Mouse (Mus musculus) lung, postnatal 10 days (tissue): ENCODE data around the gene Plcd1.

Experiments used
- DNase-seq: peaks from one replicate; pipeline ENCODE4 v3.0.0; 2021

Plcd1 gene

GRCm38 (mm10) chr9:119090462-119090861, 2.8 kb downstream of the Plcd1 start:
- no peak for DNase-seq

GRCm38 (mm10) chr9:119089437-119089836, 3.9 kb downstream of the Plcd1 start:
- DNase-seq: no peak

DNA sequence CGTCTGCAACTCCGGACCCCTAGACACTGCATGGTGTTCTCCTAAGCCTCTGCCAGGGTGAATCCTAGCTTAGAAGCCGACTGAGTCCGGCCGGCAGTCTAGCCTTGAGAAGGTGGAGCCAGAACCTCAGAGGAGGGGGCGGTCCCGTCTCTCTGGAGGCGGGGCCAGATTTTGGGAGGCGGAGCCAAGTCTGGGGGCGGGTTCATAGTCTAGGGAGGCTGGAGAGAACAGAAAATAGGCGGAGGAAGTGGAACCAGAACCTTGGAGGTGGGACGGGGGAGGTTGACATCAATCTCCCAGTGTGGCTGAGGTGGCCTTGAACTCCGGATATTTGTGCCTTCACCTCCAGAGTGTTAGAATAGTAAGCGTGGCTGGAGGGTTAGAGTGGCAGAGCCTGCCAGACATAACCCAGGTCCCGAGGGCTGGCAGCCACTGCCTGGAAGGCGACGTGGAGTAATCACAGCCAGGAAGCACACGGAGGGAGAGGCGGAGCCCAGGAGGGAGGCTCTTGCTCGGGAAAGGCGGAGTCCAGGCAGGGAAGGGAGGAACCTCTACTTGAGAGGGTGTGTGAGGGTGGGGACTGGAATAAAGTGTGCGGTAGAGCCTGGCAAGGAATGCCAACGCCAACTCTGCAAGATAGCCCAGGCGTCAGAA, 5.0 kb downstream of the Plcd1 start:
- peak; percentile 93 for DNase-seq

GRCm38 (mm10) chr9:119087309-119087708, 6.0 kb downstream of the Plcd1 start:
- DNase-seq: no peak

- DNase-seq: no peak
Observed at GRCm38 (mm10) chr9:119086451-119086850, 6.9 kb downstream of the Plcd1 start.

DNA sequence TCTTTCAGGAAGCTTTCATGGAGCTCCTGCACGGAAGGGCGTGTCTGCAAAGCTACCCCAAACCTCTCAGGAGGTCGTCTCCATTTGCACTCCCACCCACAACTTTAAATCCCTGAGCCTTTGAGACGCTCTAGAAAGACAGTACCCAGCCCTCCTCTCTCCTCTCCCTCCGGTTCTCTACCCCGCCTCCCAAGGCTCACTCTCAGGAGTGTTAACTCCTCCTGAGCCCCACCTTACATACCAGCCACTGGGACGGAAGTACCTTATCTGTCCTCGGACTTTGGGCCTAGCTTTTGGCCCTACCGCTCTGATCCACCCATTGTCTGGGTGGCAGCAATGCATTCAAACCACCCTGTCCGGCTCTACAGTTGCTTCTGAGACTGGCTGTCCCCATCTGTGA, 9.3 kb downstream of the Plcd1 start:
- DNase-seq: no peak

DNA sequence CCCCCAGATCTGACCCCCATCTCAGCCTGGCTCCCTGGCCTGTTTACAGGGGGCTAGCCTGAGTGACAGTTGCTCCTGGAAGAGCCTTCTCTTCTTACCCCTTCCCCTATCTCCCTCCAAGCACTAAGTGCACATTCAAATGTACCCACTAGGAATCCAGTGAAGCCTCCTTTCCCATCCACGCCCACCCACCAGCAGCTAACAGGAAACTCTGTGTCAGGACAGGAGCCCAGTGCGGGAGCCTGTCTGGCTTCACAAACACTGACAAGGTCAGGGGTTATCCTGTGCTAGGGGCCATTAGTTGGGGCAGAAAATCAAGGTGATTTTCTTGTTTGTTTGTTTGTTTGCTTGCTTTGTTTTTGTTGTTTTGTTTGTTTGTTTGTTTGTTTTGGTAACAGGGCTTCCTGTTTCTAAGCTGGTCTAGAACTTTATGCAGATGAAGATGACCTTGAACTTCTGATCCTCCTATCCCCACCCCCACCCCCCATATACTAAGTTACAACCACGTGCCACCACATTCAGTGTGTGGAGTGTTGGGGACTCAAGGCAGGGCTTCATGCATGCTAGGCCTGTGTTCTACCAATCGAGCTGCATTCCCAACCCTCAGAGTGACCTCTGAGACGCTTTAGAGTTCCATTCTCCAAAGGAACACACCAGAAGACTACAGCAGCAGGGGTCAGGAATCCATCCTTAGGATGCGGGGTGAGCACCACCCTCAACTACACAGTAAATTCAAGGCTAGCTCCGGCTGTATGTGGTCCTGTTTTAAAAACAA, 10.5 kb downstream of the Plcd1 start:
- no peak for DNase-seq

GRCm38 (mm10) chr9:119082039-119082438, 11.3 kb downstream of the Plcd1 start:
- no peak for DNase-seq

DNA sequence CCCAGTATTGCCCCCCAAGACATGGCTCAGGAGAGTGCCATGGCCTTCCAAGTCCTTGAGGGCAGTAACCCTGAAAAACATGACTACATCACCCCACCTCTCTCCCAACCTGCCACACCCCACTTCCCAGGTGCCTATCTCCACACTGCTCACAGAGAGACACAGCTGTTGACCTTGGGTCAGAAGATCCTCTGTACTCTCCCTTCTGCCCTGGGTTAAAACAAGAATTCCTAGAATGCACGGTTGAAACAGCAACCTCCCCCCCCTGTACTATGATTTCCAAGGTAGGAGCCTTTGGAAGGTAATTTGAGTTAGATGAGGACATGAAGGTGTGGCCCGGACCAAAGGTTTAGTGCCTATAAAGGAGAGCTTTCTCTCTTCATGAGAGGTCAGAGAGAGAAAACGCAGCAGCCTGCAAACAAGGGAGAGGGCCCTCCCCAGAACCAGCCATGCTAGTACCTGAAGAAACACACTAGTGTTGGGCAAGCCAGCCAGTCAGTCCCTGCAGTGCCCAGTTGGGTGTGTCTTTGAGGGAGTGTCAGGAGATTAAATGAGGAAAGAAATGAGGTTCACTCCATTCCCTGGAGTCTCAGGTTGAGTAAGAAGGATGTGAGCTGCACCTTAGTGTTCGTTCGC, 13.1 kb downstream of the Plcd1 start:
- DNase-seq: no peak

- DNase-seq: no peak
Observed at GRCm38 (mm10) chr9:119075685-119076084, 17.6 kb downstream of the Plcd1 start.

- DNase-seq: peak; percentile 64
Observed at GRCm38 (mm10) chr9:119073184-119073895, 20.0 kb downstream of the Plcd1 start.

DNA sequence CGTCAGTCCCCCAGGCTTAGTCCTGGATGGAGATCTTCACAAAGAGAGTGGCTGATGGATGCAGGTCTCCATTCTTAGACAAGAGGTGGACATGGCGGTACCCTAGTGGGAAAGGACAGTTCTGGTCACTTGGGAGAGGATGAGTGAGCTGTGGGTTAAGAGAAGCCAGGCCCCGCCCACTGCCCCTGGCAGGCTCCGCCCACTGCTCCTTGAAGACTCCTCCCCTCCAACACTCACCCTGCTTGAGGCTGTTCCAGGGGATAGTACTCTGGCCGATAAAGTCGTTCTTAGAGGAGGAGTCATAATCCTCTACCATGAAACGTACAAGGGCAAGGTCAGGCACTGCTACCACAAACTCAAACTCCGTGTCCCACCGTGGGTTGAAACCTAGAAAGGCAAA, 21.5 kb downstream of the Plcd1 start:
- DNase-seq: peak; percentile 35

DNA sequence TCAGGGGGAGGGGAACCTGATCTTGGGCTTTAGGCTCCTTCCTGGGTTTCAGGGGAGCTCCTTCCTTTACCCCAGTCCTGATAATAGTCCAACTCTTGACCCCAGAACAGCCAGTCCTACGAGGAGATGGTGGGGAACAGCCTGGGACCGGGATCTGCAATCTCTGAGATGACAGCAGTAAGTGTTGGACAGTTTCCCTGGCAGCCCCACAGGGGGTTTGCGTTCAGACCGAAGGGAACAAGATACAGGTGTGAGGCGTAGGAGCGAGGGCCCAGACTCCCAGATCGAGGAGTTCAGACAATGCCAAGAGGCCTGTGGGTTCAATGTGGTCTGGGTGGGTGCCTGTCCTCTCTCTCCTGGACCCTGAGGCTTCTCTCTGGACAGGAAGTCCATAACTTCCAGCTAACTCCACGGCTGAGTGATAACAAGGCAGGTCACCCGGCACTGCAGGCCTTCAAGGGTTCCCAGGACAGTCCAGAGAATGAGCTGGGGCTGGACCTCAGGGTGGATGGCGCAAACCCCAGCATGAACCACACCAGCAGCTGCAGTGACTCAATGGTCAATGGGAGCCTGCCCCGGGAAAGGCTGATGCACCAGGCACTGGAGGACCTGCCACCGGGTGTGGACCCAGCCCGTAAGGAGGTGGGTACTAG, 23.0 kb downstream of the Plcd1 start:
- DNase-seq: no peak

DNA sequence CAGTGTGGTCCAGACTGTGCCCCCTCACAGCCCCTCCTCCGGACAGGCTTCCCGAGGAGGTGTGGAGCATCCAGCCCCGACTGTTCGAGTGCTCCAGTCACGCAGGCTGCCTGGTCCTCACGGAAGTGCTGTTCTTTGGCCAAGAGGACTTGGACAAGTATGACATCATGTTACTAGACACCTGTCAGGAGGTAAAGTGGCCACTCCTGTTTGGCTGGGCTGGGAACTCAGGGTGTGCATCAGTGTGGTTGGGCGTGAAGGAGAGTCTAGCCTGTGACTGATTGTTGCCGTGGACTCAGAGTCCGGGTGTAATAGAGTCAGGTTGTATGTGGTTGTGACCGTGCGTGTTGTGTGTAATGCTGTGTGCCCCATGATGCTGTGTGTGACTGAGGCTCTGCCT, 25.0 kb downstream of the Plcd1 start:
- peak; percentile 28 for DNase-seq

DNA sequence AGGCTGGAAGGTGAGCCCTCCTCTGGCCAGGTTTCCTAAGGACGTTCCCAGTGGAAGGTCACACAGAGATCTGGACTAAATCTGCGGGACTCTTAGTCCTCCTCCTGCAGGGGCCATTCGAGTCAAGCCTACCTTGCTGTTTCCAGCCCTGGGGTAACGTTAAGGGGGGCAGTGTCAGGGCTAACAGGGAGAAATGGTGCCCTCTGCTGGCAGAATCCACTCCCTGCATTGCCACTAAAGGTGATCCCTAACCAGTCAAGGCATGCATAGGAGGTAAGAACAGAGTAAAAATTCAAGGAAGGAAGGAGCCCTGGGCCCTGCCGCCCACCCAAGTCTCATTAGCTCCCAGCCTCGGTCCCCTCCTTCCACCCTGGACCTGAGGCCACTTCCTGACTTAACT, 25.7 kb downstream of the Plcd1 start:
- DNase-seq: peak; percentile 84

DNA sequence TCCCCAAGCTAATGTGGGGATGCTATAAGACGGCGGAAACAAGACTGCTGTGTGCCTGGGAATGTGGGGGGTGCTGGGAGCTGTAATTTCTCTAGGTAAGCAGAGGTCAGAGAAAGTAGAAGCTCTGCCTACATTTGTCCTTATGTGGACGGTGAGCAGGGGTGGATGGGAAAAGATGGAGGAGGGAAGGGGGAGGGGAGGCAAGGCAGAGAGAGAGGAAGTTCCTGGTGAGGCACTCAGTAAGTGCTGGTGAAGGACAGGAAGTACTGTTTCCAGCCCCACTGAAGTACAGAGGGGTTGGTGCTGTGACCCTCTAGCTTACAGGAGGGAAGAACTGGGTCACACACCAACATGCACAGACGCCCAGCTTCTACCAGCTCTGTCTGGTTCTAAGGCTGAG, 29.0 kb downstream of the Plcd1 start:
- DNase-seq: peak; percentile 31

GRCm38 (mm10) chr9:119063036-119063644, 30.2 kb downstream of the Plcd1 start:
- peak; percentile 61 for DNase-seq

DNA sequence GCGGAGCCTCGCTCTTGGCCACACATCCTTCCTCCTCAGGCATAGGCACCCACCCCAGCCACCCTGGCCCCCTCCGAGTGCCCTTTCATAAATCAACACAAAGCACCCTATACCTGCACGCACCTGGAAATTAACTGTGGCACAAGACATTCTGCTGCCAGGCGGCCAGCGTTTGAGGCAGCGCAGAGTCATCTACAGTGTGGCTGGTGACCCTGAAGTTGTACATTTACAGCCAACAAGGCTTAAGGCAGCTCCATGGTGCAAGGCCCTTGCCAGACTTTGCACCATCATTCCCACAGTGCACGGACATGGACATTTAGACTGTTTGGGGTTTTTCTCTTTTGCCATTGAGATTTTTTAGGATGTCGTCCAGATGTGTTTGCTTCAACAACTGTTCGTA, 32.6 kb downstream of the Plcd1 start:
- no peak for DNase-seq

GRCm38 (mm10) chr9:119058245-119058644, 35.1 kb downstream of the Plcd1 start:
- no peak for DNase-seq

DNA sequence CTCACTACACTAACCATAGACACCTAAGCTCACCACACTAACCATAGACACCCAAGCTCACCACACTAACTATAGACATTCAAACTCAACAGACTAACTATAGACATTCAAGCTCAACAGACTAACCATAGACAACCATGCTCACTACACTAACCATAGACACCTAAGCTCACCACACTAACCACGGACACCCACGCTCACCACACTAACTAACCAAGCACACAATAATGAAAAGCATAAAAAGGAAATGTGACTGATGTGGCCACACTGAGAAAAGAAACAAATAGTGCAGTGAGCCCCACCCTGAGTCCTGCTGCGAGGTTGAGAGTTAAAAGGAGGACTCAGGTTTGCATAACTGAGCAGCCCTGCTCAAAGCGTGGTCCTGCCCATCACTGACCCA, 38.0 kb downstream of the Plcd1 start:
- DNase-seq: no peak

GRCm38 (mm10) chr9:119053964-119054576, 39.2 kb downstream of the Plcd1 start:
- DNase-seq: peak; percentile 22
